Mouse (Mus musculus): ENCODE results near the gene Mmrn1.

Mmrn1 gene

DNA sequence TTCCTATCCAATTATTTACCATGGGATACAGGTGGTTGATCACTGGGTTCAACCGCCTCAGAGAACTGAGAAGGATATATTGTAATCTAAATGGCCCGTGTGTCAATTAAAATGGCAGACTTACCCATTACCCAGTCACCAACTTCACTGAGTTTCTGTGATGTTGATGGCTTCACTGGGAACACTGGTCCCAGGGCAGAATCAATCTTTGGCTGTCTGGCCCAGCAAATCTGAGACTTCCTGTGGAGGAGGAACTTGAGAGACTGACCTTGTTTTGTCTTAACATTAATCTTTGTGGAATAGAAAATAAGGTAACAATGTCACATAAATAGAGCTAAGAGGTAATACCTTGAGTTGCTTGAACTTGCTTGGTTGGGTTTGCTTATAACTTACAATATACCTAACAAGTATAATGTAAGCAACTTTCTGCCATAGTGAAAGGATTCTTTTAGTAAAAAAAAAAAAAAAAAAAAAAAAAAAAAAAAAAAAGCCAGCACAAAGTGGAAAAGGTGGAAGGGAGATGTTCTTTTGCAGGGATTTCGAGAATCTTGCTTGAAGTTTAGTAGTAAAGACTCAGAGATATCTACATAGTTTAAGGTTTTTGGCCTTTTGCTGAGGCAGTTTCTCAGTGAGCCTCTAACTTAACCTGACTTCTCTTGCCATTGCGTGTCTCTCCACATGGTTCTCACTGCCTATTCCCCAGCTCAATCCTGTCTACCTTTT, 68.8 kb downstream of the Mmrn1 start:
- DNase-seq (ENCODE audit: low read depth, low spot score): no peak

GRCm38 (mm10) chr6:60994114-60994513, 69.3 kb downstream of the Mmrn1 start:
- no peak for DNase-seq (ENCODE audit: low read depth, low spot score)

DNA sequence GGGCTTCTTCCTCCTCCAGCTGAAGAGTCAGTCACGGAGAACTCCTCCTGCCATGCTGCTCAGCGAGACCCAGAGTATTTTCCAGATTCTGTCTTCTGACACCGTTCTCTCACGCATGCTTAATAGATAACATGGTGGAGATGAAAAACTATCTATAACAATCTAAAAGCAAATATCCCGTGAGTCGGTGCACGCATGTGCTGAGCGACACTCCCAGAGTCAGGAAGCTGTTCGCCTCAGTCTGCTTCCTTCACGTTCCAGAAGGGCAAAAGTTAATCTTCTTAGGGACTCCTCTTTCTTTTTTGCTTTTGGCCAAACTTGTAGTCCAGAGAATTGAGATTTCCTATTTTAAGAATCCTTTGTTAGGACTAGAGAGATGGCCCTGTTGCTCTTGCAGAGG, 69.7 kb downstream of the Mmrn1 start:
- DNase-seq (ENCODE audit: low read depth, low spot score): no peak

DNA sequence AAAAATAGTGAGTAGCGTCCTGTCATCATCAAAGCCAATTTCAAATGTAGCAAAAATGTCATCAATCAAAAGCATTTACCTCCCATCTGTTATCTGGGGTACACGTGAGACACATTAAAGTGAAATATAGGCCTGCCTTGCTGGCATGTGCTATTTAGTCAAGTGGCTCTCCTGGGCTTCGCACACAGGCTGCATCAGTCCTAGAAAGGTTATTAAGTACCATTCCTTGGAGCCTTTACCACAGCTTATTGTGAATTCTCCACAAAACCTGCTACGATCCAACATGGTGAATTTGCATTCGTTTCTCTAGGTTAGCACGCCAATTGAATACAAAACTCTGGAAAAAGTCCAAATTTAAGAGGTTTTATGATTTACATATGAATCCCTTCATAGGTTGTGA, 70.8 kb downstream of the Mmrn1 start:
- no peak for DNase-seq (ENCODE audit: low read depth, low spot score)

- DNase-seq (ENCODE audit: low read depth, low spot score): no peak
Observed at GRCm38 (mm10) chr6:60996328-60996727, 71.6 kb downstream of the Mmrn1 start.

DNA sequence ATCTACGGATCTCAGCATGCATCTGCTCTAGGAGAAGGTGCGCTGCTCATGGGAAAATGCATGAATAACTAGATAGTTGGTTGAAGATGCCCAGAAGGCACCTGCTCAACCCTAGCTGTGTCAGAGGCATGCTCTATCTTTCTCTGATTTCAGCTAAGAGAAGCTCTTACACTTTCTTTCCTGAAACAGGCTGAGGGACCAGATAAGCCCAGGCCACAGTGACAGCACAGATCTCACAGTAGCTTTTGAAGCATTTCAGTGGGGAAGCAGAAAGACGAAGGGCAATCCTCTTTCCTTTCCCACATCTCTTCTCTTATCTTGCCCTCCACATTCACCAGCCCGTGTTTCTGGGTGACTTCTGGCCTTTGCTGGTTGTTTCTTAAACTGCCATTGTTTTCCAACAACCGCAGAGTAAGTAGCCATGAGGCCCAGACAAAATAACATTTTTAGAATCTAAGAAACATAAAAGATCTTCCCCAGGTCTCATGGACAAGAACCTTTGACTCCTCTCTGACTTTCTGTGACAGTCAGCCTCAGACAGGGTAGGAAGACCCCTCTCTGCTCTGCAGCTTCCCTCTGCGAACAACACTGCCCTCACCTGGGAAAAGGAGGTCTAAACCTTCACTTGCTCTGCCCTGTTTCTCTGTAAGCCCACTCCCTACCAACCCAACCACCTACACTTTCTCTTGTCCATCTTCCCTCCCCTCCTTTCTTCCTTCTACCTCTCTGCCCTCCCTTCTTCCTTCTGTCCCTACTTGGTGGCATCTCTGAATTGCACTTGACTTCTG, 76.4 kb downstream of the Mmrn1 start:
- no peak for DNase-seq (ENCODE audit: low read depth, low spot score)

DNA sequence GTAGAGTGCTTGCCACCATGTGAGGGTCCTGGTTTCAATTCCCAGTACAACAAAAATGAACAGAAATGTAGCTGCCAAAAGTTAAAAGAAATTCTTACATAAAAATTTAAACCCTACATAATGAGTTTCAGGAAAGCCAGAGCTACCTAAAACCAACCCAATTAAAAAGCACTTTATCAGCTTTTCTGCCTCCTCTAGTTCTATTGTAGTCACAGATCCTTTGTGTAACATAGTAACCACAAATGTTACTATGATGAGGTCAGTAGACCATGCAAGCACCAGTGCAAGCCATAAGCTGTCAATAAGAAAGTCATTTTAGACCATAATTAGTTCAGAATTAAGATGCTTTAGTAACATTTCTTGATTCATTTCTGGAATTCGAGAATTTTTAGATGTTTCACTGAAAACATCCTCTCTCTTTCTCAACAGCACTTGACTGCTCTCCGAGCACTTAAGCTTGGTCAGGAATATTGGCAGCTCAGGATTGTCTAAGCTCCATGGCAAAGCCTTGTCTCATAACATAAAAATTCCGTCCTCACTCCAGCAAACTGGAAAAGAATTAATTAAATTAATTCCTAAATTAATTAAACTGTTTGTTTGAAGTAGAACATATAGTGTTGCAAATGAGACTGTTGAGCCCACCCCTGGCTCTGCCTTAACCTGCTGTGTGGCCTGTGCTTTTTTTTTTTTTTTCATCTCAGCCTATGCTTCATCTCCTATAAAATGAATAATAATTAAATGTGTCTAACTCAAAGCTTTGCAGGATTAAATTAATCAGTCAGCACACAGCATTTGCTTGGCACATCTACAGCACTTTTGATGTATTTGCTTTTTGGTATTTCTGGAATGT, 79.4 kb downstream of the Mmrn1 start:
- no peak for DNase-seq (ENCODE audit: low read depth, low spot score)

DNA sequence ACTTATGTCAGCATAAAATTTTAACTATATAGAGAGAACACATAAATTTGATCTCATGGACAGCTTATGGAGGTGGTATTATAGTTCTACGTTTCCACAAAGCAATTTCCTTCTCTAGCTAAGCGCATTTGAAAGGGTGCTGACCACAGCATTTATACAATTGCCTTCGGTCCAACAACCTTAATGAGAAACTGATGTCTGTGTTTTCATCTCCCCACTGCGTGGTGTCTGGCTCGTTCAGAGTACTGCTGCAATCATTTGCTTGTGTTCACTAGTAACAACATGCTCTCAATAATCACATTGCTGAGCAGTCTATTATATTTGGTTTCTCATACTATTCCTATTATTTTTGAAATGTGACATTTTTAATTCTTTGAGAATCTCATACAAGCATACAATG, 89.0 kb downstream of the Mmrn1 start:
- DNase-seq (ENCODE audit: low read depth, low spot score): no peak

DNA sequence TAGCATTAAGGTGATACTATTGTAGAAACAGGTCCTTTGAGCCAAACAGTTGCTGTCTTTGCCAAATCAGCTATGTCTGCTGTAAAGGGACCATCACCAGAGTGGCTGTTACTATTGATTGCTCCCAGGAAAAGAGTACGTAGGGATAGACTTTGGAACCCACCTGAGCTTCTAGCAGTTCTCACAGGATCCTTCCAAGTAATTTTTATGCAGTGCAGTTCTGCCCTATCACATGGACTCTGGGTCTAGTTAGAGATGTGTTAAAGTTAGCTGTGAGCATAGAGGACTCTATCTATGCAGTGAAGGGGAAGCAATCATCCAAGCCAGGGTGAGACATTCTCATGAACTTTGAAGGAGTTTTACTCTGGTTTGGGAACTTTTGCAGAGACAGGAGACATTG, 94.9 kb downstream of the Mmrn1 start:
- DNase-seq (ENCODE audit: low read depth, low spot score): no peak

GRCm38 (mm10) chr6:61020995-61021394, 96.2 kb downstream of the Mmrn1 start:
- no peak for DNase-seq (ENCODE audit: low read depth, low spot score)

DNA sequence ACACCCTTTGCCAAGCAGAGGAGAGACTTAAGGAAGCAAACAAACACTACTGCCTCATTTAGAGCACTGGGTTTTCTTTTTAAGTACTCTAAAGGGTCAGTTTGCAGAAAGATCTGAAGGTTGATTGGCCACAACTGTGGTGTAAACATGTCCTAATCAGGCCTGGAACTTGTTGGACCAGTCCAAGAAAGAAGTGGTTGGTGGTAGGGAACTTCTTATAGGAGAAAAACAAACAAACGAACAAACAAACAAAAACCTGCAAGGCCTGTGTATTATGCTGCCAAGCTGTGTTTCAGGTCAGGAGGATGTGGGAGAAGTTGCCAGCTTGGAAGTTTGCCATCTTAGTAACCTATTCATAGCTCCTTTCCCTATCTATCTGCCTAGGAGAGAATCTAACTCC, 108.5 kb downstream of the Mmrn1 start:
- DNase-seq (ENCODE audit: low read depth, low spot score): no peak
